Mouse (Mus musculus) adrenal gland, postnatal 14 days (tissue): Measurements from ENCODE around the gene Gm4767. TPM values are rescaled to one million over a fixed set of nuclear protein-coding genes. Genes with fewer than 3 reads are reported as not detected.
"Not testable (repeated sequence)": the region's sequence is repeated elsewhere in the genome, so short reads cannot be mapped to it uniquely, and the experiment has no call there.

Experiments used
- DNase-seq: peaks from one replicate; pipeline ENCODE4 v3.0.0; 2021; ENCODE audit warnings: mixed read lengths
- long read RNA-seq, 2 experiments: library from polyadenylated mRNA; stranded (forward); transcript quantifications; one replicate each; pipeline ENCODE4 v2.0.0; 2021
- total RNA-seq: library from RNA; stranded (reverse); gene quantifications from 2 replicates; pipeline ENCODE4 v1.2.3, GENCODE M21; 2021

Gene Gm4767
- 1.8 and 2.1 TPM in 2 replicates for total RNA-seq
- long read RNA-seq, experiment 1 = 0 reads
- long read RNA-seq, experiment 2 = 0 reads

- DNase-seq = peak; percentile 30
These were observed at the start of gene Gm4767 for GRCm38 (mm10) chr10:81811899-81812298. Gene Gm4767, plus strand, starts transcription at chr10:81812186.

- DNase-seq = not testable (repeated sequence)
These were observed 41.2 kb upstream of the Gm4767 start, which contains the start of gene Gm3055 for GRCm38 (mm10) chr10:81770506-81771403. Gene Gm3055, minus strand, starts transcription at chr10:81771161.

- DNase-seq = not testable (repeated sequence)
These were observed 40.6 kb upstream of the Gm4767 start for GRCm38 (mm10) chr10:81771404-81771777.

- not testable (repeated sequence) for DNase-seq
These were observed 34.2 kb downstream of the Gm4767 start for GRCm38 (mm10) chr10:81846219-81846618.

- peak; percentile 3 for DNase-seq
These were observed 51.7 kb downstream of the Gm4767 start, which contains the start of gene Gm32687 for GRCm38 (mm10) chr10:81863409-81864407. Gene Gm32687, plus strand, starts transcription at chr10:81863934.

Other genes with a start within 250 kb of the Gm4767 start
- gene Tle2, start 237.6 kb upstream of the Gm4767 start, total RNA-seq = 17.8 and 18.1 TPM in 2 replicates
- gene Tle6, start 211.1 kb upstream of the Gm4767 start, total RNA-seq = 10.1 and 15.3 TPM in 2 replicates
- 2.0 TPM in 2 replicates for gene BC025920, start 205.9 kb upstream of the Gm4767 start, total RNA-seq
- gene Sirt6, start 184.4 kb upstream of the Gm4767 start, total RNA-seq = 22.2 and 24.3 TPM in 2 replicates
- gene Ankrd24, start 183.6 kb upstream of the Gm4767 start, total RNA-seq = 18.1 and 22.5 TPM in 2 replicates
- gene Gm10778, start 163.1 kb upstream of the Gm4767 start, total RNA-seq = 2.1 and 3.3 TPM in 2 replicates
- 6.0 and 8.7 TPM in 2 replicates for gene Zfp433, start 107.4 kb upstream of the Gm4767 start, total RNA-seq
- 2.1 and 3.6 TPM in 2 replicates for gene Gm3055, start 41.0 kb upstream of the Gm4767 start, total RNA-seq
- gene Gm32687, start 51.7 kb downstream of the Gm4767 start, total RNA-seq = 1.4 and 2.0 TPM in 2 replicates
- gene Zfp781, start 118.3 kb downstream of the Gm4767 start, total RNA-seq = 0.85 and 1.7 TPM in 2 replicates
- gene Zfp873, start 235.9 kb downstream of the Gm4767 start, total RNA-seq = 6.9 and 8.0 TPM in 2 replicates